Mouse (Mus musculus) right cerebral cortex, postnatal 4 days (tissue): ENCODE measurements at regions not wholly inside any gene's neighbourhood (a gene's known extent, or its start where the extent isn't known, plus 50 kb on each side); places are given as distances from the start of the nearest gene placed in this dataset.

ENCODE experiments used
- DNase-seq: peaks from one replicate; pipeline ENCODE4 v3.0.0-alpha.2; 2022

GRCm38 (mm10) chr4:153321085-153321484 is 161.5 kb downstream of the Ajap1 start:
- no peak for DNase-seq

- no peak for DNase-seq
Measured at GRCm38 (mm10) chr4:153320602-153321001, 162.0 kb downstream of the Ajap1 start.

GRCm38 (mm10) chr4:153316964-153317724 is 165.5 kb downstream of the Ajap1 start:
- no peak for DNase-seq

- no peak for DNase-seq
Measured at GRCm38 (mm10) chr4:153316519-153316918, 166.1 kb downstream of the Ajap1 start.

- DNase-seq = no peak
Measured at GRCm38 (mm10) chr4:153313961-153314360, 168.7 kb downstream of the Ajap1 start.

GRCm38 (mm10) chr4:153311574-153311973 is 171.0 kb downstream of the Ajap1 start:
- DNase-seq = no peak

GRCm38 (mm10) chr4:153310641-153311040 is 172.0 kb downstream of the Ajap1 start:
- DNase-seq = no peak

- no peak for DNase-seq
Measured at GRCm38 (mm10) chr4:153303521-153303920, 179.1 kb downstream of the Ajap1 start.

- no peak for DNase-seq
Measured at GRCm38 (mm10) chr4:153302855-153303254, 179.8 kb downstream of the Ajap1 start.

- no peak for DNase-seq
Measured at GRCm38 (mm10) chr4:153298277-153298676, 184.3 kb downstream of the Ajap1 start.

- no peak for DNase-seq
Measured at GRCm38 (mm10) chr4:153294828-153295227, 187.8 kb downstream of the Ajap1 start.

- no peak for DNase-seq
Measured at GRCm38 (mm10) chr4:153293137-153293536, 189.5 kb downstream of the Ajap1 start.

- DNase-seq = no peak
Measured at GRCm38 (mm10) chr4:153288362-153288761, 194.2 kb downstream of the Ajap1 start.

- no peak for DNase-seq
Measured at GRCm38 (mm10) chr4:153284209-153284608, 198.4 kb downstream of the Ajap1 start.

GRCm38 (mm10) chr4:153276571-153276970 is 206.0 kb downstream of the Ajap1 start:
- DNase-seq = no peak

GRCm38 (mm10) chr4:153271376-153271775 is 211.2 kb downstream of the Ajap1 start:
- no peak for DNase-seq

GRCm38 (mm10) chr4:153263216-153263805 is 219.3 kb downstream of the Ajap1 start:
- no peak for DNase-seq

GRCm38 (mm10) chr4:153260941-153261557 is 221.6 kb downstream of the Ajap1 start:
- peak; percentile 43 for DNase-seq

GRCm38 (mm10) chr4:153251943-153252342 is 230.7 kb downstream of the Ajap1 start:
- no peak for DNase-seq

GRCm38 (mm10) chr4:153251311-153251710 is 231.3 kb downstream of the Ajap1 start:
- DNase-seq = no peak

GRCm38 (mm10) chr4:153236680-153237079 is 245.9 kb downstream of the Ajap1 start:
- DNase-seq = no peak

- no peak for DNase-seq
Measured at GRCm38 (mm10) chr4:153233762-153234161, 248.8 kb downstream of the Ajap1 start.

GRCm38 (mm10) chr4:153229221-153229620 is 253.4 kb downstream of the Ajap1 start:
- no peak for DNase-seq
